Mouse (Mus musculus): ENCODE measurements around the gene 1700018F24Rik.

DNA sequence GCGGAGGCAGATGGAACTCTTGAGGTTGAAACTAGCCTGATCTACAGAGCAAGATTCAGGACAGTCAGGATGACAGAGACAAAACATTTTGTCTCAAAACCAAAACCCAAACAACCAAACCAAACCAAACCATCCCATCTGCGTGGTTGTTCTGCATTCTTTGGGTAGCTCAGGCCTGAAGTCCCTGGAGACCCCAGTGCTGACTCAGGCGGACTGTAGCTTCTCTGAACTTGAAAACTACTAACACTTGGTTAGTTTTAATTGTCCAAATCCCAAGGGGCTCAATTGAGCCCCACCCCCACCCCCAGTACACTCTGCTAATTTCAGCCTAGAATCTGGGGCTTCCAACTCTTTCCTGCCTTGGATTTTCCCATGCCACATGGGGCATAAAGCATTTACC lies 39.4 kb upstream of the 1700018F24Rik start:
- TF ChIP-seq CTCF (IDR thresholded peaks at IDR 0.05; ENCODE audit: low read depth, low read length) (no peak), POLR2A (IDR thresholded peaks at IDR 0.05; ENCODE audit: borderline replicate concordance, low read depth, low read length) (no peak)

Measured in bone marrow macrophage, adult 2 months (primary cell).